Mouse (Mus musculus) spleen, adult 2 months (tissue): Measurements from ENCODE around the gene Epm2aip1.

Source experiments
- CTCF ChIP-seq: fragments of 200-500 bp; IDR thresholded peaks from 2 replicates; pipeline ENCODE4 v1.5.1; 2011; ENCODE audit warnings: mild to moderate bottlenecking, inconsistent platforms; ENCODE audit not compliant: insufficient read depth, insufficient read length, insufficient replicate concordance; ENCODE audit errors: extremely low read depth
- POLR2A ChIP-seq: fragments of 200-500 bp; IDR thresholded peaks from 2 replicates; pipeline ENCODE4 v1.6.1; 2011; ENCODE audit warnings: low read depth, low read length, inconsistent platforms

DNA sequence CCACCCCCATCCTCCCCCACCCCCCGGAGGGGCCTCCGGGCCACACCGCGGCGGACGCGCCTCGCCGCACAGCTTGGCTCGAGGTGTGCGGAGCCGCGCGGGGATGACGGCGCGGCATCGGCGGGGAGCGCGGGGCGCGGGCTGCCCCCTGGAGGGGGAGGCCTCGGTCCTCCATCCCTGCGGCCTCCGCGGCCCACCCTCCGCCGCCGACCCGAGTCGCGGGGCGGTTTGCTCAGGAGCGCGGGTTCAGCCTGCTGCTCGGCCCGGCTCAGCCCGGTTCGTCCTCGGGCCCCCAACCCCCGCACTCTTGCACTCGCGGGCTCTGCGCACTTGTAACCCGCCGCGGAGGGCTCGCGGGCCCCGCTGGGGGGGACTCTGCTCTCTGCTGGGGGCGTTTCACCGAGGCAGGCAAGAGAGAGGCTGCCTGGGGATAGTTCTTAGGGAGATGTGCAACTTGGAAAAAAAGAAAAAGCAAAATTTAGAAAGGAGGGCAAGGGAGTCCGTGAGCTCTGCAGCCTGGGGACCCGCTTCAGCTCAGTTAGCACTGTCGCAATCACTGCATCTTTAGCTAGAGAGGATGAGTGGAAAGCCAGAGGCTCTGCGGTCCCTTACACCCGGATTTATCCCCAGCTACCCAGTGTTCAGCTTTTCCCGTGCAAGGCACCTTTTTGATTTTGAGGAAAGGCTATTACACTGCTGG lies 40.9 kb downstream of the Epm2aip1 start:
- TF ChIP-seq CTCF (no peak), POLR2A (no peak)
